ENCODE assay signal across 17 mouse cellular contexts in the genomic region with DNA sequence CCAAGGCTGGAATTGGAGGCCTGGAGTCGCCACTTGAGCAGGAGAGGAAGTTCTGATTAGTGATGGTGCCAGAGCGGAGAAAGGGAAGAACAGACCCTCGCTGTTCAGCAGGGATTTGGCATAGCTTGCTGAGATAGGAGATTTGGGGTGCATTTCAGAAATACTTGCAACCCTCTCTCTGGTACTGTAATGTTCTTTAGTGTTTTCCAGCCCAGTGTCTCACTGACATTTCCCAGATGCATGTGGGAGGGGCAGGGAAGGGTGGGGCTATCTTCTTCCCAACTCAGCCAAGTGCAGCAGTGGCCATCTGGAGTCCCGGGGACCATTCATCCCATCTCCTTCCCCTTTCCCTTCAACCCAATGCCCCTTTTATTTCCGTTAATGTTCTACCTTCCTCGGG. TPM values are rescaled to one million over a fixed set of nuclear protein-coding genes. Genes with fewer than 3 reads are reported as not detected.
A peak's percentile ranks its signal among the peaks of the same experiment; 100 is the strongest.
DNase-seq lines count a peak whose midpoint lies in the region; ATAC-seq and TF ChIP-seq lines count a peak whose summit lies in the region.
"Had no signal": no experiment of that assay in that cellular context is flagged by ENCODE, and none has a peak within 500 bp of the region (broad histone marks: within the 10 kb centered on the region; RNA-seq: fewer than 3 reads in every experiment).

No protein-coding gene starts in this region.

- 0 out of 2 replicates have a peak overlapping the region, but pooled peaks have one; percentile 15 for H3K4me2 ChIP-seq in heart, embryonic 13.5 days
- H3K4me2 ChIP-seq in limb, embryonic 15.5 days = no peak overlapping the region
- H3K4me2 ChIP-seq: forebrain, embryonic 12.5 days; lung, embryonic 15.5 days; midbrain, embryonic 13.5 days; neural tube, embryonic 12.5 days had no signal

- no peaks in the 10 kb centered on the region for H3K36me3 ChIP-seq in kidney, adult 2 months (ENCODE audit: control insufficient read depth, insufficient read depth, low read length)
- H3K36me3 ChIP-seq in heart, embryonic 13.5 days = no peaks in the 10 kb centered on the region
- H3K36me3 ChIP-seq in limb, embryonic 15.5 days = no peaks in the 10 kb centered on the region
- H3K36me3 ChIP-seq: forebrain, embryonic 12.5 days; lung, embryonic 15.5 days; midbrain, embryonic 13.5 days; neural tube, embryonic 12.5 days had no signal

- TF ChIP-seq CTCF in kidney, adult 2 months (conservative IDR thresholded peaks at IDR 0.05; ENCODE audit: insufficient read depth, insufficient read length, low read depth, low read length) = no peak

- no peak for ATAC-seq in heart, embryonic 13.5 days (ENCODE audit: extremely low read depth, insufficient number of reproducible peaks, low FRiP score, low TSS enrichment)
- ATAC-seq in limb, embryonic 15.5 days (ENCODE audit: insufficient number of reproducible peaks, low FRiP score, low TSS enrichment, low read depth) = no peak
- ATAC-seq: hindbrain, embryonic 16.5 days; midbrain, embryonic 13.5 days had no signal

- WGBS in kidney, adult 2 months = 62% methylated on average over 6 of the region's 6 CpGs
- 30% methylated on average over 6 of the region's 6 CpGs for WGBS in heart, embryonic 13.5 days
- WGBS in limb, embryonic 15.5 days = 53% methylated on average over 6 of the region's 6 CpGs

- H3K4me3 ChIP-seq in kidney, adult 2 months (ENCODE audit: insufficient read depth, low read depth, low read length) = no peak overlapping the region
- H3K4me3 ChIP-seq in heart, embryonic 13.5 days = no peak overlapping the region
- no peak overlapping the region for H3K4me3 ChIP-seq in limb, embryonic 15.5 days
- H3K4me3 ChIP-seq: forebrain, embryonic 12.5 days; lung, embryonic 15.5 days; midbrain, embryonic 13.5 days; neural tube, embryonic 12.5 days had no signal

- no peaks in the 10 kb centered on the region for H3K9me3 ChIP-seq in heart, embryonic 13.5 days
- no peaks in the 10 kb centered on the region for H3K9me3 ChIP-seq in limb, embryonic 15.5 days
- H3K9me3 ChIP-seq: forebrain, embryonic 12.5 days; lung, embryonic 15.5 days; midbrain, embryonic 13.5 days; neural tube, embryonic 12.5 days had no signal

- peak; percentile 30 to 43 for DNase-seq in kidney, postnatal 4 days
- DNase-seq in kidney, adult 2 months = no peak
- DNase-seq in heart, adult 18-20 months = peak; percentile 64 to 65
- no peak for DNase-seq in adrenal gland, postnatal 36 days
- DNase-seq in thymus, postnatal 14 days = no peak
- DNase-seq: adrenal gland, postnatal 25 days; cerebellum, adult 18-20 months; gastrocnemius, postnatal 25 days; retina, postnatal 1 day had no signal

- H3K4me1 ChIP-seq in kidney, adult 2 months (ENCODE audit: control insufficient read depth, insufficient read depth, low read length) = no peaks in the 10 kb centered on the region
- H3K4me1 ChIP-seq in heart, embryonic 13.5 days = peaks cover 13% of the 10 kb centered on the region
- 0 out of 2 replicates have a peak, but pooled peaks cover 2% of the 10 kb centered on the region for H3K4me1 ChIP-seq in limb, embryonic 15.5 days
- H3K4me1 ChIP-seq: forebrain, embryonic 12.5 days; midbrain, embryonic 13.5 days; neural tube, embryonic 12.5 days had no signal

- no peaks in the 10 kb centered on the region for H3K27me3 ChIP-seq in kidney, adult 2 months (replicated peaks; ENCODE audit: control insufficient read depth, insufficient read depth, low read length)
- H3K27me3 ChIP-seq in heart, embryonic 13.5 days (replicated peaks) = no peaks in the 10 kb centered on the region
- H3K27me3 ChIP-seq in limb, embryonic 15.5 days = no peaks in the 10 kb centered on the region
- H3K27me3 ChIP-seq: CH12.LX; forebrain, embryonic 12.5 days; lung, embryonic 15.5 days; midbrain, embryonic 13.5 days; neural tube, embryonic 12.5 days had no signal

- H3K9ac ChIP-seq in heart, embryonic 13.5 days = peak overlapping the region; percentile 6; the same call in 1 of the 2 replicates
- H3K9ac ChIP-seq in limb, embryonic 15.5 days = no peak overlapping the region
- H3K9ac ChIP-seq: forebrain, embryonic 12.5 days; lung, embryonic 15.5 days; midbrain, embryonic 13.5 days; neural tube, embryonic 12.5 days had no signal

- no peak for TF ChIP-seq POLR2A in kidney, adult 2 months (IDR thresholded peaks at IDR 0.05; ENCODE audit: low read depth, low read length)

- H3K27ac ChIP-seq in kidney, adult 2 months (ENCODE audit: insufficient read depth, low read depth, low read length) = no peak overlapping the region
- peak overlapping the region; percentile 61; the same call in 1 of the 2 replicates for H3K27ac ChIP-seq in heart, embryonic 13.5 days (replicated peaks)
- H3K27ac ChIP-seq in limb, embryonic 15.5 days = peak overlapping the region; percentile 38; the same call in 1 of the 2 replicates
- H3K27ac ChIP-seq: forebrain, embryonic 12.5 days; lung, embryonic 15.5 days; midbrain, embryonic 13.5 days; neural tube, embryonic 12.5 days had no signal

RNA-seq across cellular contexts. Expression of gene Bysl, which starts 51.6 kb away (rescaled TPM):
- 7.9 and 8.3 TPM in 2 replicates for polyA plus RNA-seq in kidney, adult 2 months (2012; rRNA removed)
- 10 to 100 TPM; 13.5 to 16.5 TPM for total RNA-seq in heart, adult 18-20 months (2021)
- 24.1 and 24.8 TPM in 2 replicates for polyA plus RNA-seq in heart, embryonic 13.5 days (2015; fragmentation: Nextera tagmentation; extraction: Ambion mirVana)
- 24.1 and 26.3 TPM in 2 replicates for polyA plus RNA-seq in limb, embryonic 15.5 days (2015; fragmentation: Nextera tagmentation; extraction: Ambion mirVana)
- total RNA-seq in adrenal gland, postnatal 36 days (2021) = 10 to 100 TPM; 18.7 to 24.8 TPM

RNA-seq across cellular contexts. Expression of gene Med20, which starts 51.7 kb away (rescaled TPM):
- 22.8 and 25.3 TPM in 2 replicates for polyA plus RNA-seq in kidney, adult 2 months (2012; rRNA removed)
- total RNA-seq in heart, adult 18-20 months (2021) = 10 to 100 TPM; 19.0 to 19.5 TPM
- polyA plus RNA-seq in heart, embryonic 13.5 days (2015; fragmentation: Nextera tagmentation; extraction: Ambion mirVana) = 25.1 and 27.5 TPM in 2 replicates
- polyA plus RNA-seq in limb, embryonic 15.5 days (2015; fragmentation: Nextera tagmentation; extraction: Ambion mirVana) = 48.9 and 53.2 TPM in 2 replicates
- total RNA-seq in adrenal gland, postnatal 36 days (2021) = 10 to 100 TPM; 39.5 to 40.0 TPM

RNA-seq across cellular contexts. Expression of gene Gm20517, which starts 51.7 kb away (rescaled TPM):
- polyA plus RNA-seq in kidney, adult 2 months (2012; rRNA removed) = 0.45 and 0.64 TPM in 2 replicates
- 1 to 10 TPM; 1.9 to 3.4 TPM for total RNA-seq in heart, adult 18-20 months (2021)
- polyA plus RNA-seq in heart, embryonic 13.5 days (2015; fragmentation: Nextera tagmentation; extraction: Ambion mirVana) = 1.2 and 2.1 TPM in 2 replicates
- polyA plus RNA-seq in limb, embryonic 15.5 days (2015; fragmentation: Nextera tagmentation; extraction: Ambion mirVana) = 0.99 and 2.4 TPM in 2 replicates
- 1 to 10 TPM; 3.4 to 3.7 TPM for total RNA-seq in adrenal gland, postnatal 36 days (2021)

RNA-seq across cellular contexts. Expression of gene Ccnd3, which starts 54.9 kb away (rescaled TPM):
- polyA plus RNA-seq in kidney, adult 2 months (2012; rRNA removed) = 148 and 152 TPM in 2 replicates
- 10 to 100 TPM; 83.3 to 87.1 TPM for total RNA-seq in heart, adult 18-20 months (2021)
- polyA plus RNA-seq in heart, embryonic 13.5 days (2015; fragmentation: Nextera tagmentation; extraction: Ambion mirVana) = 451 and 478 TPM in 2 replicates
- 499 and 569 TPM in 2 replicates for polyA plus RNA-seq in limb, embryonic 15.5 days (2015; fragmentation: Nextera tagmentation; extraction: Ambion mirVana)
- total RNA-seq in adrenal gland, postnatal 36 days (2021) = 100 to 1,000 TPM; 408 to 430 TPM

RNA-seq across cellular contexts. Expression of gene Taf8, which starts 57.6 kb away (rescaled TPM):
- polyA plus RNA-seq in kidney, adult 2 months (2012; rRNA removed) = 22.9 and 23.7 TPM in 2 replicates
- total RNA-seq in heart, adult 18-20 months (2021) = 10 to 100 TPM; 10.2 to 10.4 TPM
- polyA plus RNA-seq in heart, embryonic 13.5 days (2015; fragmentation: Nextera tagmentation; extraction: Ambion mirVana) = 18.4 and 19.4 TPM in 2 replicates
- 28.2 and 28.9 TPM in 2 replicates for polyA plus RNA-seq in limb, embryonic 15.5 days (2015; fragmentation: Nextera tagmentation; extraction: Ambion mirVana)
- 10 to 100 TPM; 18.5 to 21.2 TPM for total RNA-seq in adrenal gland, postnatal 36 days (2021)

Comparison
In these comparisons a context has a peak if more than half of its experiments do, and no peak if none do; other contexts are left out.
1. DNase-seq: peak in kidney, postnatal 4 days (2 of 2) and heart, adult 18-20 months (2 of 2); none in kidney, adult 2 months (single experiment), adrenal gland, postnatal 36 days (0 of 2) and thymus, postnatal 14 days (single experiment).